Mouse (Mus musculus): ENCODE results near the gene Col6a6. TPM values are rescaled to one million over a fixed set of nuclear protein-coding genes. Genes with fewer than 3 reads are reported as not detected.

Col6a6 gene
- total RNA-seq, 1 experiment = 0.58 TPM

GRCm38 (mm10) chr9:105735195-105735594, 92.8 kb downstream of the Col6a6 start:
- Histone ChIP-seq H3K9ac (ENCODE audit: insufficient read depth, low read depth, low read length, poor library complexity, severe bottlenecking) (no peak overlapping the region), H3K4me1 (ENCODE audit: control insufficient read depth in 2 of 2, insufficient read depth in 2 of 2, low read length in 2 of 2, poor library complexity in 1 of 2) (no peaks in the 10 kb centered on the region), H3K36me3 (ENCODE audit: control insufficient read depth, insufficient read depth, low read length, poor library complexity, severe bottlenecking) (no peaks in the 10 kb centered on the region), H3K4me3 (ENCODE audit: insufficient read depth in 1 of 2, low read depth in 1 of 2, low read length in 2 of 2, poor library complexity in 1 of 2, severe bottlenecking in 1 of 2) (no peak overlapping the region), H3K9me3 (ENCODE audit: control insufficient read depth, insufficient read depth, low read depth, low read length) (no peaks in the 10 kb centered on the region), H3K27ac (ENCODE audit: insufficient read depth, low read depth, low read length, poor library complexity, severe bottlenecking) (no peak overlapping the region)
- in situ Hi-C loops (cut with MboI; ENCODE audit: low sequenced_read_pairs in 2 of 2, unreplicated experiment in 2 of 2) = no loop called here
- DNase-seq (ENCODE audit: low read depth, low spot score) = no peak
- TF ChIP-seq HCFC1 (IDR thresholded peaks at IDR 0.05; ENCODE audit: borderline replicate concordance, insufficient read depth, low read length) (no peak), ZC3H11A (IDR thresholded peaks at IDR 0.05; ENCODE audit: borderline replicate concordance, low read depth, low read length) (no peak), CHD2 (IDR thresholded peaks at IDR 0.05; ENCODE audit: low read depth, low read length) (no peak), MAFK (IDR thresholded peaks at IDR 0.05; ENCODE audit: insufficient read depth, low read depth, low read length) (no peak)

DNA sequence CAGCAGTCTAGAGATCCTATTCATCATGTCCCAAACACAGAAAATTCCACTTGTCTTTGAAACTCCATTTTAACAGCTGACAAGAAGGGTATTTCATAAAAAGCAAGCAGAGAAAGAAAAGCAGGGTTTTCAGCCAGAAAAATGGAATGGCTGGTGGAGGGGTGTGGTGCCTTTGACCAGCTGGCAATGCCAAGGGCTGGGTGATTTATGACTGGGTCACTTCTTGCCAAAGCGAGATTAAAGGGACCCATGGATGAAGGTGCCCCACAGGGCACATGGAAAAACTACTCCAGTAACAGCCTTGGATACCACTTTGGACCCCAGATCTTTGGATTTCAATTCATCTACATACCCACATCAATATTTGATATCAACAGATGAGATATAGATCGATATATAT, 93.3 kb downstream of the Col6a6 start:
- Histone ChIP-seq H3K9ac (ENCODE audit: insufficient read depth, low read depth, low read length, poor library complexity, severe bottlenecking) (no peak overlapping the region), H3K9me3 (ENCODE audit: control insufficient read depth, insufficient read depth, low read depth, low read length) (no peaks in the 10 kb centered on the region), H3K4me3 (ENCODE audit: insufficient read depth in 1 of 2, low read depth in 1 of 2, low read length in 2 of 2, poor library complexity in 1 of 2, severe bottlenecking in 1 of 2) (no peak overlapping the region), H3K4me1 (ENCODE audit: control insufficient read depth in 2 of 2, insufficient read depth in 2 of 2, low read length in 2 of 2, poor library complexity in 1 of 2) (no peaks in the 10 kb centered on the region), H3K36me3 (ENCODE audit: control insufficient read depth, insufficient read depth, low read length, poor library complexity, severe bottlenecking) (no peaks in the 10 kb centered on the region), H3K27ac (ENCODE audit: insufficient read depth, low read depth, low read length, poor library complexity, severe bottlenecking) (no peak overlapping the region)
- in situ Hi-C loops (cut with MboI; ENCODE audit: low sequenced_read_pairs in 2 of 2, unreplicated experiment in 2 of 2) = no loop called here
- no peak for TF ChIP-seq HCFC1 (IDR thresholded peaks at IDR 0.05; ENCODE audit: borderline replicate concordance, insufficient read depth, low read length)
- TF ChIP-seq ZC3H11A (IDR thresholded peaks at IDR 0.05; ENCODE audit: borderline replicate concordance, low read depth, low read length) = no peak
- TF ChIP-seq ZNF384 (IDR thresholded peaks at IDR 0.05; ENCODE audit: low read depth, low read length) = no peak
- TF ChIP-seq CHD2 (IDR thresholded peaks at IDR 0.05; ENCODE audit: low read depth, low read length) = no peak
- TF ChIP-seq MAFK (IDR thresholded peaks at IDR 0.05; ENCODE audit: insufficient read depth, low read depth, low read length) = no peak
- DNase-seq (ENCODE audit: low read depth, low spot score) = no peak

- Histone ChIP-seq H3K9me3 (ENCODE audit: control insufficient read depth, insufficient read depth, low read depth, low read length) (no peaks in the 10 kb centered on the region), H3K4me1 (ENCODE audit: control insufficient read depth in 2 of 2, insufficient read depth in 2 of 2, low read length in 2 of 2, poor library complexity in 1 of 2) (no peaks in the 10 kb centered on the region), H3K36me3 (ENCODE audit: control insufficient read depth, insufficient read depth, low read length, poor library complexity, severe bottlenecking) (no peaks in the 10 kb centered on the region), H3K27ac (ENCODE audit: insufficient read depth, low read depth, low read length, poor library complexity, severe bottlenecking) (no peak overlapping the region), H3K4me3 (ENCODE audit: insufficient read depth in 1 of 2, low read depth in 1 of 2, low read length in 2 of 2, poor library complexity in 1 of 2, severe bottlenecking in 1 of 2) (no peak overlapping the region), H3K9ac (ENCODE audit: insufficient read depth, low read depth, low read length, poor library complexity, severe bottlenecking) (no peak overlapping the region)
- no peak for DNase-seq (ENCODE audit: low read depth, low spot score)
- in situ Hi-C loops (cut with MboI; ENCODE audit: low sequenced_read_pairs in 2 of 2, unreplicated experiment in 2 of 2) = no loop called here
- no peak for TF ChIP-seq ZNF384 (IDR thresholded peaks at IDR 0.05; ENCODE audit: low read depth, low read length)
- no peak for TF ChIP-seq MAFK (IDR thresholded peaks at IDR 0.05; ENCODE audit: insufficient read depth, low read depth, low read length)
- TF ChIP-seq ZC3H11A (IDR thresholded peaks at IDR 0.05; ENCODE audit: borderline replicate concordance, low read depth, low read length) = no peak
- TF ChIP-seq CHD2 (IDR thresholded peaks at IDR 0.05; ENCODE audit: low read depth, low read length) = no peak
- no peak for TF ChIP-seq HCFC1 (IDR thresholded peaks at IDR 0.05; ENCODE audit: borderline replicate concordance, insufficient read depth, low read length)
Measured at GRCm38 (mm10) chr9:105731976-105732375, 96.0 kb downstream of the Col6a6 start.

- no peaks in the 10 kb centered on the region for H3K9me3 ChIP-seq (ENCODE audit: control insufficient read depth, insufficient read depth, low read depth, low read length)
- H3K9ac ChIP-seq (ENCODE audit: insufficient read depth, low read depth, low read length, poor library complexity, severe bottlenecking) = no peak overlapping the region
- TF ChIP-seq ZC3H11A (IDR thresholded peaks at IDR 0.05; ENCODE audit: borderline replicate concordance, low read depth, low read length) (no peak), CHD2 (IDR thresholded peaks at IDR 0.05; ENCODE audit: low read depth, low read length) (no peak), MAFK (IDR thresholded peaks at IDR 0.05; ENCODE audit: insufficient read depth, low read depth, low read length) (no peak), HCFC1 (IDR thresholded peaks at IDR 0.05; ENCODE audit: borderline replicate concordance, insufficient read depth, low read length) (no peak), ZNF384 (IDR thresholded peaks at IDR 0.05; ENCODE audit: low read depth, low read length) (no peak)
- in situ Hi-C loops (cut with MboI; ENCODE audit: low sequenced_read_pairs in 2 of 2, unreplicated experiment in 2 of 2) = no loop called here
- H3K36me3 ChIP-seq (ENCODE audit: control insufficient read depth, insufficient read depth, low read length, poor library complexity, severe bottlenecking) = no peaks in the 10 kb centered on the region
- DNase-seq (ENCODE audit: low read depth, low spot score) = no peak
- H3K4me1 ChIP-seq (ENCODE audit: control insufficient read depth in 2 of 2, insufficient read depth in 2 of 2, low read length in 2 of 2, poor library complexity in 1 of 2) = peaks cover 0 to 2% of the 10 kb centered on the region in 2 experiments; a peak in 1 of 4 replicates
- no peak overlapping the region for H3K4me3 ChIP-seq (ENCODE audit: insufficient read depth in 1 of 2, low read depth in 1 of 2, low read length in 2 of 2, poor library complexity in 1 of 2, severe bottlenecking in 1 of 2)
- no peak overlapping the region for H3K27ac ChIP-seq (ENCODE audit: insufficient read depth, low read depth, low read length, poor library complexity, severe bottlenecking)
Measured at GRCm38 (mm10) chr9:105720430-105720829, 107.5 kb downstream of the Col6a6 start.
